Mouse (Mus musculus) intestine, embryonic 16.5 days (tissue): Measurements from ENCODE around the gene Slc22a1. TPM values are rescaled to one million over a fixed set of nuclear protein-coding genes. Genes with fewer than 3 reads are reported as not detected.

Experiments
- ATAC-seq: fragments of 200-750 bp; cut with Nextera tagmentation; 2 replicates; pipeline ENCODE4 v1.8.0; 2017; ENCODE audit warnings: moderate TSS enrichment, moderate library complexity
- H3K27ac ChIP-seq: fragments of 300-500 bp; sonication (generic); 2 replicates; pipeline ENCODE4 v1.5.1; 2014; ENCODE audit warnings: mild to moderate bottlenecking, low read length
- H3K27me3 ChIP-seq: fragments of 300-500 bp; sonication (generic); replicated peaks from 2 replicates; pipeline ENCODE4 v1.6.1; 2014; ENCODE audit warnings: low read length, control low read depth, mixed read lengths; ENCODE audit not compliant: control insufficient read depth, insufficient read depth
- H3K36me3 ChIP-seq: fragments of 300-500 bp; sonication (generic); 2 replicates; pipeline ENCODE4 v1.6.1; 2014; ENCODE audit warnings: low read length, control low read depth; ENCODE audit not compliant: control insufficient read depth, insufficient read depth
- H3K4me1 ChIP-seq: fragments of 300-500 bp; sonication (generic); 2 replicates; pipeline ENCODE4 v1.6.1; 2014; ENCODE audit warnings: low read length, control low read depth, mixed read lengths; ENCODE audit not compliant: control insufficient read depth, insufficient read depth
- H3K4me2 ChIP-seq: fragments of 300-500 bp; sonication (generic); 2 replicates; pipeline ENCODE4 v1.6.1; 2014; ENCODE audit warnings: low read depth, low read length, control low read depth
- H3K4me3 ChIP-seq: fragments of 300-500 bp; sonication (generic); 2 replicates; pipeline ENCODE4 v1.5.1; 2014; ENCODE audit warnings: mild to moderate bottlenecking, low read length
- H3K9ac ChIP-seq: fragments of 300-500 bp; sonication (generic); 2 replicates; pipeline ENCODE4 v1.6.1; 2014; ENCODE audit warnings: low read depth, low read length
- H3K9me3 ChIP-seq: fragments of 300-500 bp; sonication (generic); 2 replicates; pipeline ENCODE4 v1.6.1; 2016; ENCODE audit warnings: low read length, control low read depth; ENCODE audit not compliant: control insufficient read depth
- WGBS: fragments of 180-500 bp; shearing (Covaris S2); extraction: QIAGEN DNeasy Blood & Tissue Kit; methylation state at CpG from one replicate; pipeline ENCODE4 v1.1.7; 2014; 5-methylcytosine and 5-hydroxymethylcytosine counted together
- polyA plus RNA-seq: library from polyadenylated mRNA; unstranded; fragments of >200 nt; fragmentation: Nextera tagmentation; extraction: Ambion mirVana; gene quantifications from 2 replicates; pipeline ENCODE4 v1.2.1, GENCODE M21; 2015

The Slc22a1 gene
- polyA plus RNA-seq, 1 experiment from 2014 or later = 0.32 TPM

GRCm38 (mm10) chr17:12673871-12674270 lies 1.8 kb downstream of the Slc22a1 start:
- no peak for ATAC-seq
- no peaks in the 10 kb centered on the region for H3K27me3 ChIP-seq
- H3K4me3 ChIP-seq = no peak overlapping the region
- WGBS = 66% methylated on average over 3 of the region's 3 CpGs
- H3K27ac ChIP-seq = no peak overlapping the region
- H3K4me1 ChIP-seq = peaks cover 22% of the 10 kb centered on the region
- no peak overlapping the region for H3K9ac ChIP-seq
- H3K4me2 ChIP-seq = no peak overlapping the region
- no peaks in the 10 kb centered on the region for H3K36me3 ChIP-seq
- no peaks in the 10 kb centered on the region for H3K9me3 ChIP-seq

- WGBS = 80% methylated on average over 7 of the region's 7 CpGs
- no peak overlapping the region for H3K9ac ChIP-seq
- no peaks in the 10 kb centered on the region for H3K36me3 ChIP-seq
- no peaks in the 10 kb centered on the region for H3K27me3 ChIP-seq
- H3K4me1 ChIP-seq = peaks cover 23% of the 10 kb centered on the region
- H3K4me3 ChIP-seq = no peak overlapping the region
- no peak overlapping the region for H3K4me2 ChIP-seq
- ATAC-seq = no peak
- H3K27ac ChIP-seq = no peak overlapping the region
- H3K9me3 ChIP-seq = no peaks in the 10 kb centered on the region
Observed at GRCm38 (mm10) chr17:12672285-12672790, 3.3 kb downstream of the Slc22a1 start.

- Histone ChIP-seq H3K4me1 (peaks cover 23% of the 10 kb centered on the region), H3K9me3 (no peaks in the 10 kb centered on the region), H3K27me3 (no peaks in the 10 kb centered on the region), H3K9ac (no peak overlapping the region), H3K27ac (peak overlapping the region; percentile 77), H3K4me3 (no peak overlapping the region), H3K4me2 (0 out of 2 replicates have a peak overlapping the region, but pooled peaks have one; percentile 1), H3K36me3 (no peaks in the 10 kb centered on the region)
- ATAC-seq = peak; percentile 83
- 59% methylated on average over 5 of the region's 5 CpGs for WGBS
Observed at GRCm38 (mm10) chr17:12671029-12671605, 4.5 kb downstream of the Slc22a1 start.

- H3K9ac ChIP-seq = no peak overlapping the region
- no peaks in the 10 kb centered on the region for H3K27me3 ChIP-seq
- no peak for ATAC-seq
- 0 out of 2 replicates have a peak overlapping the region, but pooled peaks have one; percentile 20 for H3K27ac ChIP-seq
- H3K4me1 ChIP-seq = peaks cover 21% of the 10 kb centered on the region
- no peaks in the 10 kb centered on the region for H3K36me3 ChIP-seq
- H3K4me3 ChIP-seq = no peak overlapping the region
- no peaks in the 10 kb centered on the region for H3K9me3 ChIP-seq
- no peak overlapping the region for H3K4me2 ChIP-seq
Observed at GRCm38 (mm10) chr17:12669363-12669679, 6.3 kb downstream of the Slc22a1 start.

GRCm38 (mm10) chr17:12668478-12669362 lies 6.9 kb downstream of the Slc22a1 start:
- no peak overlapping the region for H3K4me3 ChIP-seq
- H3K4me1 ChIP-seq = peaks cover 21% of the 10 kb centered on the region
- H3K9ac ChIP-seq = no peak overlapping the region
- ATAC-seq = no peak; the same call in 1 of the 2 replicates
- no peaks in the 10 kb centered on the region for H3K9me3 ChIP-seq
- no peaks in the 10 kb centered on the region for H3K27me3 ChIP-seq
- no peak overlapping the region for H3K4me2 ChIP-seq
- H3K27ac ChIP-seq = 0 out of 2 replicates have a peak overlapping the region, but pooled peaks have one; percentile 20
- 15% methylated on average over 7 of the region's 7 CpGs for WGBS
- H3K36me3 ChIP-seq = no peaks in the 10 kb centered on the region

- no peaks in the 10 kb centered on the region for H3K9me3 ChIP-seq
- ATAC-seq = no peak
- H3K4me2 ChIP-seq = no peak overlapping the region
- no peaks in the 10 kb centered on the region for H3K36me3 ChIP-seq
- no peaks in the 10 kb centered on the region for H3K27me3 ChIP-seq
- no peak overlapping the region for H3K9ac ChIP-seq
- H3K27ac ChIP-seq = no peak overlapping the region
- peaks cover 10% of the 10 kb centered on the region for H3K4me1 ChIP-seq
- H3K4me3 ChIP-seq = no peak overlapping the region
- 76% methylated on average over 8 of the region's 8 CpGs for WGBS
Observed at GRCm38 (mm10) chr17:12664156-12664555, 11.5 kb downstream of the Slc22a1 start.

- Histone ChIP-seq H3K4me3 (no peak overlapping the region), H3K36me3 (no peaks in the 10 kb centered on the region), H3K27ac (no peak overlapping the region), H3K9ac (no peak overlapping the region), H3K27me3 (no peaks in the 10 kb centered on the region), H3K9me3 (no peaks in the 10 kb centered on the region), H3K4me2 (no peak overlapping the region), H3K4me1 (no peaks in the 10 kb centered on the region)
- 70% methylated on average over 13 of the region's 13 CpGs for WGBS
- ATAC-seq = no peak
Observed at GRCm38 (mm10) chr17:12660572-12661260, 14.9 kb downstream of the Slc22a1 start.

GRCm38 (mm10) chr17:12659233-12659632 lies 16.4 kb downstream of the Slc22a1 start:
- Histone ChIP-seq H3K36me3 (no peaks in the 10 kb centered on the region), H3K9ac (no peak overlapping the region), H3K27me3 (no peaks in the 10 kb centered on the region), H3K4me3 (no peak overlapping the region), H3K27ac (no peak overlapping the region), H3K4me1 (no peaks in the 10 kb centered on the region), H3K9me3 (no peaks in the 10 kb centered on the region), H3K4me2 (no peak overlapping the region)
- WGBS = 79% methylated on average over 10 of the region's 10 CpGs
- ATAC-seq = peak; percentile 42

- no peak for ATAC-seq
- no peak overlapping the region for H3K4me3 ChIP-seq
- H3K27ac ChIP-seq = no peak overlapping the region
- H3K36me3 ChIP-seq = no peaks in the 10 kb centered on the region
- 81% methylated on average over 7 of the region's 7 CpGs for WGBS
- H3K4me2 ChIP-seq = no peak overlapping the region
- no peaks in the 10 kb centered on the region for H3K9me3 ChIP-seq
- H3K4me1 ChIP-seq = no peaks in the 10 kb centered on the region
- no peak overlapping the region for H3K9ac ChIP-seq
- no peaks in the 10 kb centered on the region for H3K27me3 ChIP-seq
Observed at GRCm38 (mm10) chr17:12658784-12659183, 16.8 kb downstream of the Slc22a1 start.
